7 mouse cellular contexts compared by ENCODE assay signal in the genomic region with DNA sequence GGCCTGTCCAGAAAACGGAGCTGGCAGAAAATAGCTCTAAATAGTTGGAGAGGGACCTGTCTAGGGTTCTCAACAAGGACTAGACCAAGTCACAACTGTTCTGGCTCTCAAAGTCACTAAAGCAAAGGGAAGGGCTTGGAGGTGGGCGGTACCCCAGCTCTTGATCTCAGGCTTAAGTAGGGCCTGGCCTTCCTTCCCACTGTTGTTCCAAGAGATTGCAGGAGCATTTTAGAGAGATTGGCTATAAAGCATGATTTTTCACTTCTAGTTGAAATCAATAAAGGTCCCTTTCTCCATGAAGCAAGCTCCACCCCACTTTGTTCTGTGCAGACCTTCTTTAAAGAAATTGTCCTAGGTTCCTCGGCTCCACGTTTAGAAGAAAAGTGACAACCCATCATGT. TPM values are rescaled to one million over a fixed set of nuclear protein-coding genes. Genes with fewer than 3 reads are reported as not detected.
DNase-seq lines count a peak whose midpoint lies in the region; ATAC-seq and TF ChIP-seq lines count a peak whose summit lies in the region.

No protein-coding gene starts in this region.

- no peaks in the 10 kb centered on the region for H3K9me3 ChIP-seq in neural tube, embryonic 11.5 days (ENCODE audit: control insufficient read depth, low read length)
- H3K9me3 ChIP-seq in liver, embryonic 11.5 days (ENCODE audit: control insufficient read depth, low read length), result no peaks in the 10 kb centered on the region

- H3K9ac ChIP-seq in neural tube, embryonic 11.5 days (ENCODE audit: low read length), result peak overlapping the region; percentile 50
- H3K9ac ChIP-seq in liver, embryonic 11.5 days (ENCODE audit: low read depth, low read length), result peak overlapping the region; percentile 96

- H3K27ac ChIP-seq in neural tube, embryonic 11.5 days (ENCODE audit: low read depth, low read length), result no peak overlapping the region
- peak overlapping the region; percentile 57 for H3K27ac ChIP-seq in embryonic fibroblast, embryonic 13.5 days (ENCODE audit: insufficient read depth, low read length)
- H3K27ac ChIP-seq in liver, embryonic 11.5 days (ENCODE audit: low read depth, low read length), result peak overlapping the region; percentile 93

- H3K27me3 ChIP-seq in neural tube, embryonic 11.5 days (ENCODE audit: control insufficient read depth, insufficient read depth, low read length), result no peaks in the 10 kb centered on the region
- no peaks in the 10 kb centered on the region for H3K27me3 ChIP-seq in liver, embryonic 11.5 days (replicated peaks; ENCODE audit: control insufficient read depth, insufficient read depth, low read length)

- no peaks in the 10 kb centered on the region for H3K36me3 ChIP-seq in neural tube, embryonic 11.5 days (ENCODE audit: control insufficient read depth, insufficient read depth, low read length)
- H3K36me3 ChIP-seq in liver, embryonic 11.5 days (ENCODE audit: control insufficient read depth, insufficient read depth, low read length), result no peaks in the 10 kb centered on the region

- TF ChIP-seq CTCF in embryonic fibroblast, embryonic 13.5 days (IDR thresholded peaks at IDR 0.05; ENCODE audit: borderline replicate concordance, insufficient read depth, low read length), result no peak

- no peak for TF ChIP-seq POLR2A in embryonic fibroblast, embryonic 13.5 days (IDR thresholded peaks at IDR 0.05; ENCODE audit: low read depth, low read length)

- no peak for DNase-seq in neural tube, embryonic 11.5 days (ENCODE audit: low spot score)
- no peak for DNase-seq in neural tube, embryonic 10.5 days (ENCODE audit: extremely low spot score, low spot score)
- DNase-seq in liver, embryonic 11.5 days (ENCODE audit: low spot score), result no peak
- no peak for DNase-seq in adrenal gland, postnatal 36 days
- DNase-seq in left cerebral cortex, adult 8-10 months (ENCODE audit: low spot score in 2 of 2), result no peak
- no peak for DNase-seq in kidney, postnatal 36 days

- no peak for ATAC-seq in neural tube, embryonic 11.5 days (ENCODE audit: insufficient read depth, low FRiP score, low TSS enrichment)
- ATAC-seq in liver, embryonic 11.5 days (replicated peaks; ENCODE audit: low FRiP score), result no peak

- H3K4me3 ChIP-seq in neural tube, embryonic 11.5 days (ENCODE audit: low read depth, low read length), result peak overlapping the region; percentile 65
- H3K4me3 ChIP-seq in embryonic fibroblast, embryonic 13.5 days (ENCODE audit: insufficient read depth, low read length), result peak overlapping the region; percentile 57
- peak overlapping the region; percentile 86 for H3K4me3 ChIP-seq in liver, embryonic 11.5 days (ENCODE audit: low read depth, low read length)

- H3K4me1 ChIP-seq in neural tube, embryonic 11.5 days (ENCODE audit: control insufficient read depth, insufficient read depth, low read length), result peaks cover 2% of the 10 kb centered on the region; the same call in 1 of the 2 replicates
- peaks cover 5% of the 10 kb centered on the region for H3K4me1 ChIP-seq in embryonic fibroblast, embryonic 13.5 days (ENCODE audit: control insufficient read depth, insufficient read depth, low read length)
- peaks cover 12% of the 10 kb centered on the region; the same call in 1 of the 2 replicates for H3K4me1 ChIP-seq in liver, embryonic 11.5 days (replicated peaks; ENCODE audit: control insufficient read depth, insufficient read depth, low read length)

- H3K4me2 ChIP-seq in neural tube, embryonic 11.5 days (ENCODE audit: low read depth), result peak overlapping the region; percentile 87
- H3K4me2 ChIP-seq in liver, embryonic 11.5 days, result peak overlapping the region; percentile 75

- WGBS in neural tube, embryonic 11.5 days, result 70% methylated on average over 4 of the region's 4 CpGs
- 64% methylated on average over 4 of the region's 4 CpGs for WGBS in liver, embryonic 11.5 days

RNA-seq across cellular contexts. Expression of a gene that starts 0.7 kb away (rescaled TPM):
- 37.2 and 44.5 TPM in 2 replicates for polyA plus RNA-seq in neural tube, embryonic 11.5 days (2014; fragmentation: Nextera tagmentation; extraction: Ambion mirVana)
- polyA plus RNA-seq in embryonic fibroblast, embryonic 13.5 days (2011; ENCODE audit: insufficient read length, low read depth, missing spikeins), result 9.2 and 10.9 TPM in 2 replicates
- 51.5 and 60.2 TPM in 2 replicates for polyA plus RNA-seq in liver, embryonic 11.5 days (2014; fragmentation: Nextera tagmentation; extraction: Ambion mirVana)
- total RNA-seq in adrenal gland, postnatal 36 days (2021), result 1 to 10 TPM; 4.0 to 5.6 TPM
- 1 to 10 TPM; 4.6 to 6.4 (median 5.5) TPM for total RNA-seq in left cerebral cortex, adult 8-10 months (2022)

RNA-seq across cellular contexts. Expression of a gene that starts 2.9 kb away (rescaled TPM):
- polyA plus RNA-seq in neural tube, embryonic 11.5 days (2014; fragmentation: Nextera tagmentation; extraction: Ambion mirVana), result 0.25 and 0.58 TPM in 2 replicates
- not detected in 2 replicates for polyA plus RNA-seq in embryonic fibroblast, embryonic 13.5 days (2011; ENCODE audit: insufficient read length, low read depth, missing spikeins)
- polyA plus RNA-seq in liver, embryonic 11.5 days (2014; fragmentation: Nextera tagmentation; extraction: Ambion mirVana), result 0.11 TPM in 1 of 2 replicates, not detected in the other
- total RNA-seq in adrenal gland, postnatal 36 days (2021), result 10 to 100 TPM in 1 of 2 experiments, 1 to 10 TPM in 1; 7.7 to 23.0 TPM
- under 1 TPM in 3 of 4 experiments, not detected in 1; 0.11 to 0.57 (median 0.19) TPM for total RNA-seq in left cerebral cortex, adult 8-10 months (2022)

RNA-seq across cellular contexts. Expression of a gene that starts 15.2 kb away (rescaled TPM):
- 31.4 and 37.1 TPM in 2 replicates for polyA plus RNA-seq in neural tube, embryonic 11.5 days (2014; fragmentation: Nextera tagmentation; extraction: Ambion mirVana)
- 5.1 and 6.3 TPM in 2 replicates for polyA plus RNA-seq in embryonic fibroblast, embryonic 13.5 days (2011; ENCODE audit: insufficient read length, low read depth, missing spikeins)
- polyA plus RNA-seq in liver, embryonic 11.5 days (2014; fragmentation: Nextera tagmentation; extraction: Ambion mirVana), result 10.4 and 11.4 TPM in 2 replicates
- 10 to 100 TPM in 1 of 2 experiments, 1 to 10 TPM in 1; 9.9 to 13.9 TPM for total RNA-seq in adrenal gland, postnatal 36 days (2021)
- 10 to 100 TPM; 60.6 to 69.2 (median 62.3) TPM for total RNA-seq in left cerebral cortex, adult 8-10 months (2022)

RNA-seq across cellular contexts. Expression of a gene that starts 20.2 kb away (rescaled TPM):
- 6.8 and 7.8 TPM in 2 replicates for polyA plus RNA-seq in neural tube, embryonic 11.5 days (2014; fragmentation: Nextera tagmentation; extraction: Ambion mirVana)
- polyA plus RNA-seq in embryonic fibroblast, embryonic 13.5 days (2011; ENCODE audit: insufficient read length, low read depth, missing spikeins), result not detected in 2 replicates
- 0.60 and 0.73 TPM in 2 replicates for polyA plus RNA-seq in liver, embryonic 11.5 days (2014; fragmentation: Nextera tagmentation; extraction: Ambion mirVana)
- total RNA-seq in adrenal gland, postnatal 36 days (2021), result not detected
- total RNA-seq in left cerebral cortex, adult 8-10 months (2022), result 1 to 10 TPM in 2 of 4 experiments, under 1 TPM in 2; 0.78 to 1.4 (median 1.0) TPM

RNA-seq across cellular contexts. Expression of a gene that starts 41.7 kb away (rescaled TPM):
- 1.3 and 1.9 TPM in 2 replicates for polyA plus RNA-seq in neural tube, embryonic 11.5 days (2014; fragmentation: Nextera tagmentation; extraction: Ambion mirVana)
- not detected in 2 replicates for polyA plus RNA-seq in embryonic fibroblast, embryonic 13.5 days (2011; ENCODE audit: insufficient read length, low read depth, missing spikeins)
- 0.49 and 0.56 TPM in 2 replicates for polyA plus RNA-seq in liver, embryonic 11.5 days (2014; fragmentation: Nextera tagmentation; extraction: Ambion mirVana)
- total RNA-seq in adrenal gland, postnatal 36 days (2021), result not detected
- under 1 TPM in 2 of 4 experiments, not detected in 2; 0.23 to 0.63 TPM for total RNA-seq in left cerebral cortex, adult 8-10 months (2022)
